Mouse (Mus musculus): ENCODE data around the gene Slc6a16. TPM values are rescaled to one million over a fixed set of nuclear protein-coding genes. Genes with fewer than 3 reads are reported as not detected.
A peak's percentile ranks its signal among the peaks of the same experiment; 100 is the strongest.

Slc6a16 gene
- polyA plus RNA-seq, 1 experiment from 2014 or later, result 0.14 TPM

DNA sequence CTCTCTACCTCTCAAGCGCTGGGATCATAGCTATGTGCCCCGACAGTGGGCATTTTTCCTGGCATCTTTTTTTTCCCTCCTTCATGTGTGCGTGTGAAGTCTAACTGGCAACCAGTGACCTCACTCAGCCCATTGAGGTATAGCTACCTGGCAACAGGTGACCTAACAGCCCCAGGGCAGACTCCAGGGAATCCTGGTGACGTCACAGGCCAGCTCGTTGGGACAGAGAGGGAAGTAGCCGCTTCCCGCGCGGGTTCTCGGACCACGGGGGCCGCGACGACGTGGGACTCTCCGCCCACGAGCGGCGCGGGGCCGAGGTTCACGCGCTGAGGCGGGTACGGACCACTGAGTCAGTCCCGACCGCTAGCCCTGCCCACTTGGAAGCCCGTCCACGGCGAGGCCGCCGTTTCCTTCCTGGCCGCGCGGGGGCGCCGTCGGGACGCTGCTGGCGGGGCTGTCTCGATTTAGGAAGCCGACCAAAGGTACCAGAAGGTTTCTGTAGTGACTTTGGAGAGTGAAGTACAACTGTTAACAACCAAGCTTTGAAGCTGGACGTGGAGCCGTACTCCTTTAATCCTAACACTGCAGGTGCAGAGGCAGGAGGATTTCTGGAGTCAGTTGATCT lies 36.4 kb downstream of the Slc6a16 start, which contains the start of gene Slc6a21:
Gene Slc6a21, plus strand, starts transcription at position 378 of the 625 bp plus-strand sequence.
- Histone ChIP-seq H3K36me3 (ENCODE audit: control insufficient read depth, insufficient read depth, low read length) (no peaks in the 10 kb centered on the region), H3K4me2 (replicated peaks; ENCODE audit: low read depth, low read length) (peak within 1 kb of the TSS; percentile 56), H3K27ac (ENCODE audit: low read depth, low read length) (no peak within 1 kb of the TSS), H3K9me3 (ENCODE audit: control insufficient read depth, low read length) (no peaks in the 10 kb centered on the region), H3K27me3 (ENCODE audit: control insufficient read depth, insufficient read depth, low read length) (no peaks in the 10 kb centered on the region; the same call in 1 of the 2 replicates), H3K9ac (ENCODE audit: low read depth, low read length) (peak within 1 kb of the TSS; percentile 37; the same call in 1 of the 2 replicates), H3K4me3 (ENCODE audit: low read depth, low read length) (peak within 1 kb of the TSS; percentile 28), H3K4me1 (replicated peaks; ENCODE audit: control insufficient read depth, insufficient read depth, low read length) (peaks cover 2% of the 10 kb centered on the region; the same call in 1 of the 2 replicates)
- 7% methylated on average over 44 of the region's 44 CpGs for WGBS
- no peak for ATAC-seq (ENCODE audit: low FRiP score)
- DNase-seq (ENCODE audit: low spot score), result peak; percentile 72

GRCm38 (mm10) chr7:45286486-45286885 lies 45.6 kb downstream of the Slc6a16 start:
- DNase-seq (ENCODE audit: low spot score), result no peak
- Histone ChIP-seq H3K9me3 (ENCODE audit: control insufficient read depth, low read length) (no peaks in the 10 kb centered on the region), H3K9ac (ENCODE audit: low read depth, low read length) (no peak overlapping the region), H3K4me3 (ENCODE audit: low read depth, low read length) (no peak overlapping the region), H3K27me3 (ENCODE audit: control insufficient read depth, insufficient read depth, low read length) (no peaks in the 10 kb centered on the region), H3K4me2 (replicated peaks; ENCODE audit: low read depth, low read length) (no peak overlapping the region), H3K27ac (ENCODE audit: low read depth, low read length) (no peak overlapping the region), H3K36me3 (ENCODE audit: control insufficient read depth, insufficient read depth, low read length) (no peaks in the 10 kb centered on the region), H3K4me1 (replicated peaks; ENCODE audit: control insufficient read depth, insufficient read depth, low read length) (no peaks in the 10 kb centered on the region)
- ATAC-seq (ENCODE audit: low FRiP score), result no peak
- 85% methylated on average over 13 of the region's 13 CpGs for WGBS

GRCm38 (mm10) chr7:45296626-45297025 lies 55.7 kb downstream of the Slc6a16 start:
- no peak for DNase-seq (ENCODE audit: low spot score)

GRCm38 (mm10) chr7:45297563-45297962 lies 56.7 kb downstream of the Slc6a16 start:
- Histone ChIP-seq H3K9ac (ENCODE audit: low read depth, low read length) (no peak overlapping the region), H3K36me3 (ENCODE audit: control insufficient read depth, insufficient read depth, low read length) (no peaks in the 10 kb centered on the region), H3K27me3 (ENCODE audit: control insufficient read depth, insufficient read depth, low read length) (no peaks in the 10 kb centered on the region), H3K27ac (ENCODE audit: low read depth, low read length) (no peak overlapping the region), H3K4me2 (replicated peaks; ENCODE audit: low read depth, low read length) (no peak overlapping the region), H3K4me3 (ENCODE audit: low read depth, low read length) (no peak overlapping the region), H3K4me1 (replicated peaks; ENCODE audit: control insufficient read depth, insufficient read depth, low read length) (no peaks in the 10 kb centered on the region), H3K9me3 (ENCODE audit: control insufficient read depth, low read length) (no peaks in the 10 kb centered on the region)
- WGBS, result 57% methylated on average over 3 of the region's 3 CpGs
- ATAC-seq (ENCODE audit: low FRiP score) (no peak), DNase-seq (ENCODE audit: low spot score) (no peak)

More at GRCm38 (mm10) chr7:45296626-45297025, 55.7 kb downstream of the Slc6a16 start:
- H3K36me3 ChIP-seq (ENCODE audit: control insufficient read depth, insufficient read depth, low read length), result no peaks in the 10 kb centered on the region
- no peak overlapping the region for H3K4me2 ChIP-seq (replicated peaks; ENCODE audit: low read depth, low read length)
- no peak for ATAC-seq (ENCODE audit: low FRiP score)
- no peak overlapping the region for H3K27ac ChIP-seq (ENCODE audit: low read depth, low read length)
- no peak overlapping the region for H3K4me3 ChIP-seq (ENCODE audit: low read depth, low read length)
- H3K4me1 ChIP-seq (replicated peaks; ENCODE audit: control insufficient read depth, insufficient read depth, low read length), result no peaks in the 10 kb centered on the region
- H3K9me3 ChIP-seq (ENCODE audit: control insufficient read depth, low read length), result no peaks in the 10 kb centered on the region
- H3K9ac ChIP-seq (ENCODE audit: low read depth, low read length), result no peak overlapping the region
- WGBS, result 87% methylated on average over 1 of the region's 1 CpGs
- H3K27me3 ChIP-seq (ENCODE audit: control insufficient read depth, insufficient read depth, low read length), result no peaks in the 10 kb centered on the region

GRCm38 (mm10) chr7:45299752-45300151 lies 58.9 kb downstream of the Slc6a16 start:
- Histone ChIP-seq H3K36me3 (ENCODE audit: control insufficient read depth, insufficient read depth, low read length) (no peaks in the 10 kb centered on the region), H3K4me3 (ENCODE audit: low read depth, low read length) (no peak overlapping the region)
- 0 out of 2 replicates have a peak, but pooled peaks have one; percentile 60 for ATAC-seq (ENCODE audit: low FRiP score)

DNA sequence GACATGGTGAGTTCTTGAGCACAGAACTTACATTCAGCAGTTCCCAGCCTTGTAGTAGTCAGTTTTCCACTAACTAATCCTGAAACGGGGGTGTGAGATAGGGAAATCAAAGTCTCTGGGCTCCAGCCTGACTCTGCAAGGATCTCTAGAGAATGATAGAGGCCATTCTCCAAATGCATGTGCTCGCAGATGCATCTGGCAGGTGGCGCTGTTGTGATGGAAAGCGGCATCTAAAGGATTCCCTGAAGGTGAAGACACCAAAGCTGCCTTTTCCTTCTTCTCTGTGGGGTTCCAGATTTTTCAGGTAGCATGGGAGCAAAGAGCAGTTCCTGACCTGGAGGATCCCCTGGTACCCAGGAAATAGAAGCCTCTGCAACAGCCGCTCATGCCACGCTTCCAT lies 59.4 kb downstream of the Slc6a16 start:
- Histone ChIP-seq H3K9ac (ENCODE audit: low read depth, low read length) (no peak overlapping the region), H3K9me3 (ENCODE audit: control insufficient read depth, low read length) (no peaks in the 10 kb centered on the region), H3K4me2 (replicated peaks; ENCODE audit: low read depth, low read length) (no peak overlapping the region), H3K4me3 (ENCODE audit: low read depth, low read length) (no peak overlapping the region), H3K36me3 (ENCODE audit: control insufficient read depth, insufficient read depth, low read length) (no peaks in the 10 kb centered on the region), H3K4me1 (replicated peaks; ENCODE audit: control insufficient read depth, insufficient read depth, low read length) (no peaks in the 10 kb centered on the region), H3K27ac (ENCODE audit: low read depth, low read length) (no peak overlapping the region), H3K27me3 (ENCODE audit: control insufficient read depth, insufficient read depth, low read length) (no peaks in the 10 kb centered on the region)
- 20% methylated on average over 6 of the region's 6 CpGs for WGBS
- no peak for ATAC-seq (ENCODE audit: low FRiP score)
- DNase-seq (ENCODE audit: low spot score), result peak; percentile 67

More at GRCm38 (mm10) chr7:45299752-45300151, 58.9 kb downstream of the Slc6a16 start:
- Histone ChIP-seq H3K9me3 (ENCODE audit: control insufficient read depth, low read length) (no peaks in the 10 kb centered on the region), H3K4me1 (replicated peaks; ENCODE audit: control insufficient read depth, insufficient read depth, low read length) (no peaks in the 10 kb centered on the region), H3K9ac (ENCODE audit: low read depth, low read length) (no peak overlapping the region), H3K4me2 (replicated peaks; ENCODE audit: low read depth, low read length) (no peak overlapping the region), H3K27me3 (ENCODE audit: control insufficient read depth, insufficient read depth, low read length) (no peaks in the 10 kb centered on the region), H3K27ac (ENCODE audit: low read depth, low read length) (no peak overlapping the region)
- peak; percentile 70 for DNase-seq (ENCODE audit: low spot score)
- WGBS, result 14% methylated on average over 5 of the region's 5 CpGs

GRCm38 (mm10) chr7:45302626-45303025 lies 61.7 kb downstream of the Slc6a16 start:
- ATAC-seq (ENCODE audit: low FRiP score), result no peak

DNA sequence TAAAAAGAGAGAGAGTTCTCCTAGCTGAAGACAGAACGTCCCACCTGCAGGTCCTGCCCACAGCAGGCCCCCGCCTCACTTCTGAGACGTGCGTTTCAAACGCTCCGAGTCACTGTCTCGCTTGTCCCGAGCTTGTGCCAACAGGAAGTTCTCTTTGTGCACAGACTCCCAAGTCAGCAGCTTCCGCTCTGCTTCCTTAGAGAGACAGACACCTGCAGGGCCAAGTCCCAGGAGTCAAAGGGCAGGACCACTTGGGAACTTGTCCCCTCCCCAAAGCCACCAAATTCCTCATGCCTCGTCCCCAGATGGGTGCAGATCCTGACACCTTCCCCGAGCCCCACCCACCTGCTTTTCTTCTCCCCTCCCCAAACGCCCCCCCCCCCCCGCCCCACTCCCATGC lies 64.0 kb downstream of the Slc6a16 start:
- 16% methylated on average over 10 of the region's 13 CpGs for WGBS
- Histone ChIP-seq H3K4me3 (ENCODE audit: low read depth, low read length) (peak overlapping the region; percentile 22; the same call in 1 of the 2 replicates), H3K27me3 (ENCODE audit: control insufficient read depth, insufficient read depth, low read length) (no peaks in the 10 kb centered on the region), H3K9me3 (ENCODE audit: control insufficient read depth, low read length) (no peaks in the 10 kb centered on the region), H3K27ac (ENCODE audit: low read depth, low read length) (no peak overlapping the region), H3K9ac (ENCODE audit: low read depth, low read length) (0 out of 2 replicates have a peak overlapping the region, but pooled peaks have one; percentile 5), H3K4me2 (replicated peaks; ENCODE audit: low read depth, low read length) (peak overlapping the region; percentile 40), H3K36me3 (ENCODE audit: control insufficient read depth, insufficient read depth, low read length) (no peaks in the 10 kb centered on the region), H3K4me1 (replicated peaks; ENCODE audit: control insufficient read depth, insufficient read depth, low read length) (no peaks in the 10 kb centered on the region)
- DNase-seq (ENCODE audit: low spot score) (peak; percentile 6), ATAC-seq (ENCODE audit: low FRiP score) (peak; percentile 4; the same call in 1 of the 2 replicates)

More at GRCm38 (mm10) chr7:45302626-45303025, 61.7 kb downstream of the Slc6a16 start:
- Histone ChIP-seq H3K9me3 (ENCODE audit: control insufficient read depth, low read length) (no peaks in the 10 kb centered on the region), H3K27ac (ENCODE audit: low read depth, low read length) (no peak overlapping the region), H3K4me1 (replicated peaks; ENCODE audit: control insufficient read depth, insufficient read depth, low read length) (no peaks in the 10 kb centered on the region), H3K4me3 (ENCODE audit: low read depth, low read length) (no peak overlapping the region), H3K4me2 (replicated peaks; ENCODE audit: low read depth, low read length) (no peak overlapping the region), H3K9ac (ENCODE audit: low read depth, low read length) (no peak overlapping the region), H3K27me3 (ENCODE audit: control insufficient read depth, insufficient read depth, low read length) (no peaks in the 10 kb centered on the region), H3K36me3 (ENCODE audit: control insufficient read depth, insufficient read depth, low read length) (no peaks in the 10 kb centered on the region)
- DNase-seq (ENCODE audit: low spot score), result no peak
- WGBS, result 87% methylated on average over 8 of the region's 8 CpGs

- Histone ChIP-seq H3K4me3 (ENCODE audit: low read depth, low read length) (peak overlapping the region; percentile 22; the same call in 1 of the 2 replicates), H3K4me2 (replicated peaks; ENCODE audit: low read depth, low read length) (peak overlapping the region; percentile 40), H3K36me3 (ENCODE audit: control insufficient read depth, insufficient read depth, low read length) (no peaks in the 10 kb centered on the region), H3K9me3 (ENCODE audit: control insufficient read depth, low read length) (no peaks in the 10 kb centered on the region), H3K4me1 (replicated peaks; ENCODE audit: control insufficient read depth, insufficient read depth, low read length) (no peaks in the 10 kb centered on the region), H3K9ac (ENCODE audit: low read depth, low read length) (no peak overlapping the region), H3K27ac (ENCODE audit: low read depth, low read length) (no peak overlapping the region), H3K27me3 (ENCODE audit: control insufficient read depth, insufficient read depth, low read length) (no peaks in the 10 kb centered on the region)
- WGBS, result under 1% methylated on average over 17 of the region's 17 CpGs
- peak; percentile 84 for DNase-seq (ENCODE audit: low spot score)
- peak; percentile 67; the same call in 1 of the 2 replicates for ATAC-seq (ENCODE audit: low FRiP score)
Observed at GRCm38 (mm10) chr7:45305275-45305674, 64.4 kb downstream of the Slc6a16 start.
